Mouse (Mus musculus): ENCODE results near the gene Zcchc7. TPM values are rescaled to one million over a fixed set of nuclear protein-coding genes. Genes with fewer than 3 reads are reported as not detected.

The Zcchc7 gene
- total RNA-seq, 2 experiments from 2014 or later = 55.4 to 67.0 TPM

DNA sequence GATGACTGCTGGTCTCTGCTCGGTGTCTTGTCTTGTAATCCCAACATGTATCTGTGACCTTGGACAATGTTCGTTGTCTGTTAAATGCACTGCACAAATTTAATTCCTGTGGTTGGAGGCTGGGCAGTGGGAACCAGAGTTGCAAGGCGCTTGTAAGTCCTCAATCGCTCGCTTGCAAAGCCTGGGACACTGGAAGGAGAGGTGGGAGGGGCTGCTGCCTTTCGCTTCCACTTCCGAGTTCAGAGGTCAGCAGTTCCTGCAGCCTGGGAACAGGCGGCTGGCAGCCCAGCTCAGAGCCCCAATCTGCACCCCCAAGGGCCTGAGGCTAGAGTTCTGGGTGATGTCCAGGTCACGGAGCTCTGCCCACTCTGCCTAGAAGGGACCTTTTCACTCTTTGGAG is 197.4 kb downstream of the Zcchc7 start:
- DNase-seq (ENCODE audit: low spot score in 2 of 2) = no peak

- no peak for DNase-seq (ENCODE audit: low spot score in 2 of 2)
These were observed 203.1 kb downstream of the Zcchc7 start for GRCm38 (mm10) chr4:44958776-44959175.

- no peak for DNase-seq (ENCODE audit: low spot score in 2 of 2)
These were observed 203.5 kb downstream of the Zcchc7 start for GRCm38 (mm10) chr4:44959220-44959619.

- no peak for DNase-seq (ENCODE audit: low spot score in 2 of 2)
These were observed 207.5 kb downstream of the Zcchc7 start for GRCm38 (mm10) chr4:44963156-44963555.

DNA sequence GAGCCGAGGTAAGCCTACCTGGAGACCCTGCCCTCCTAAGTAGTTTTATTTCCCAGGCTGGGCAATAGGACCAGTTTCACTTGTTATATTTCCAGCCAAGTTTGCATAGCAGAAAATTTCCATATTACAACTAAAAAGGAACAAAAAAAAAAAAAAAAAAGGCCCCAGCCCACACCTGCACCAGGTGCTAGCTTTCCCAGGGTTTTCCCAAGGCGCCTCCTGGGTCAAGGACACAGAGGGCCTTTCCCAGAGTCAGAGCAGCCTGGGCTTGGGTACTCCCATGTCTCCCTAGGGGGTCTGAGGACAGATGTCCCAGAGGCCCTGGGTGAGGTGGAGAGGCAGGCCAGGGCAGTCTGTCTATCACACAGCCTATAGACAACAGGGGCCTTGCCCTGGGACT is 209.5 kb downstream of the Zcchc7 start:
- no peak for DNase-seq (ENCODE audit: low spot score in 2 of 2)

DNA sequence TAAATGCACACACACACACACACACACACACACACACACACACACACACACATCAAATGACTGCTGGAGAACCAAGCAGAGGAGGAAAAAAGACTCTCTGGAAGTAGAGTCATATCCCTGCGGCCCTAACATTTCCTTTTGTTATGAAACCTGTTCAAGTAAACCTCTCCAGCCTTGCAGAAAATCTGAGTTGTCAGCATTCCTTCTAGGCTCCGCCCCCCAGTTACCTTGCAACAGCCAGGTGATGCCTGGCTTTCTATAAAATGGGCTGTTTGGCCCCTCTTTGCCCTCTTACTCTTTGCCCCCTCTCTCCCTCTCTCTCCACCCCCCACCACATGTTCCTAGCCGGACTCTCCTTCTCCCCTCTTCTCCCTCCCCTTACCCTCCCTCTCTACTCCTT is 210.1 kb downstream of the Zcchc7 start:
- DNase-seq (ENCODE audit: low spot score in 2 of 2) = no peak

DNA sequence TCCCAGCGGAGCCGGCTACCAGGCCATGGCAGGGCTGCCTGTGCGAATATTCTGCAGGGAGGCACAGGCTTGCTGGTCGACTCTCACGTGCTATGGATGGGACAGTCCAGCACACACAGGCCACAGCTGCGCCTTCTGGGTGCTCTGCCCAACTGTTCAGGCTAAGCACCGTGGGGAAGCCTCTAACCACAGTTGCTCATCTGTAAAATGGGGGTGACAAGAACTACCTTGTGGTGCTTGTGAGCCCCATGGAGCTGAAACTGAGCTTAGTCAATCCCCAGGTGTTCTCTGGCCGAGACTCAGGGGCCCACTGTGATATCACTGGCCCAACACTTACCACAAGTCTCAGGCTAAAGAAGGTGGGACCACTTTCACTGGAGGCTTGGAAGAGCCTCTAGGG is 211.7 kb downstream of the Zcchc7 start:
- no peak for DNase-seq (ENCODE audit: low spot score in 2 of 2)

DNA sequence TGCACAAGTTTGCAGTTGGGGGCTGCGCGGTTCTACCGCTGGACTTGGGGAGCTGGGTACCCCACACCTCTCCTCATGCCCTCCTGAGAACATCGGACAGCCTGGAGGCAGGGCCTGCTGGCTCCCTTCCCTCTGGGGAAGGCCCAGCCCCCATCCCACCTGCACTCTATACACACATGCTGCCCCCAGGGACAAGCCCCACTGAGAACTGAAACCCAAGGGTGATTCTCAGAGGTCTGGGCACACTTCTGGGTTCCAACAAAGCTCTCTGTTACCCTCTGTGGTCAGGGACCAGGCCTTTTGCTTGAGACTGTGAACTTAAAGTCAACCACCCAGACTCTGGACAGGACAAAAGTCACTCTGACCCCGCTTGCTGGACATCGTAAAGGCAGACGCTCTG is 214.4 kb downstream of the Zcchc7 start:
- DNase-seq (ENCODE audit: low spot score in 2 of 2) = no peak

DNA sequence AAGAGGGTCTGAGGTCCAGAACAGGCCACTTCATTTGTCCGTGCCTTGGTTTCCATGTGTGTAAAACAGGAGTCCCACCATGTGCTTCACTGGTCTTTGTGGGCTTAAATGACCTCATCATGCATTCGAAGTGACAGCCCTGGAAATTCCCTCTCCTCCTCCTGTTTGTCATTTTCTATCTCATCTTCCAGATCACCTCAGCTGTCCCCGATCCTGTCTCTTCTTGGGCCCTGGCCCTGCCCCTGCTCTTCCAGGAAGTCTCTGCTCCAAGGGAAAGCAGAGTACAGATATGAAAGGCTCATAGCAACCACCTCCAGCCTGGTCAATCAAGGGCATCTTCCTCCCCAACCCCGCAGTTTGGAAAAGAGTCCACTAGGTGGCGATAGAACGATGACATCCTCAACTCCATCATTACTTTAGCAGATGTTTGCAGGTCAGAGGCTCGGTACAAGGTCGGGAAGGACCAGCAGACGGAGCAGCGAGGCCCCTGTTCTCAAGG is 215.0 kb downstream of the Zcchc7 start:
- DNase-seq (ENCODE audit: low spot score in 2 of 2) = no peak

DNA sequence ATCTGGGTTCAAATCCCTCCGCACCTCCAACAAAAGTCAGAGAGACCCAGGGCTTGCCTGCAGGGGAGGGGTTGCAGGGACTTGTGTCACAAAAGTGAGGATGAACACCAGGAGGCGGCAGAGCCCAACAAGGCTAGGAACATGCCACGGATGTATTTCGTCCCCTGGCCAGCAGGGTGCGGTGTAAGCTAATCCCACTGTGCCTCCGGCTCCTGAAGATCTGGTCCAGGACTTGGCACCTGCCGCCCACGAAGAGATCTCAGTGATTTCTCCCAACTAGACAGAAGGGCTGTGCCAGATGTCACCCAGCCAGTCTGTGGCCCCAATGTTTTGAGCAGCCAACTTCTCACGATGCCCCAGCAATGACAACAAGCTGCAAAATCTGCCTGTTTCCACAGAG is 217.8 kb downstream of the Zcchc7 start:
- peak; percentile 93 to 95 for DNase-seq (ENCODE audit: low spot score in 2 of 2)

GRCm38 (mm10) chr4:44973871-44974270 is 218.2 kb downstream of the Zcchc7 start:
- no peak for DNase-seq (ENCODE audit: low spot score in 2 of 2)

DNA sequence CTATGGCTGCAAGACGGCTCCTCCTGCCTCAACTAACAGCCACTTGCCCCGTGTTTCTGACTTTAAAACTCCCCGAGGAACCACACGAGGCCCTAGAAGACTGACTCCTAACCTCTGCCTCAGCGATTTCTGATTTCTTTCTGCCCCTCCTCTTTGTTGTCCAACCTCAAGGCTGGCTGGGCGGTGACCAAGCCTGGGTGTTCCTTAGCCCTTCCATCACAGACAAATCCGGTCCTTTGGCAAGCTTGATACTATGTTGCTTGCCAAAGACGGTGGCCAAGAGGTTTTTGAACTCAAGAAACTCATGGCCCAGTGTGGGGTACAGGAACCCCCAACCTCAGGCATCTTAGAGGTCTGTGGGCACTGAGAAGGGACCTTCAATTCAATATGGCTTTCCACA is 218.7 kb downstream of the Zcchc7 start:
- no peak for DNase-seq (ENCODE audit: low spot score in 2 of 2)

DNA sequence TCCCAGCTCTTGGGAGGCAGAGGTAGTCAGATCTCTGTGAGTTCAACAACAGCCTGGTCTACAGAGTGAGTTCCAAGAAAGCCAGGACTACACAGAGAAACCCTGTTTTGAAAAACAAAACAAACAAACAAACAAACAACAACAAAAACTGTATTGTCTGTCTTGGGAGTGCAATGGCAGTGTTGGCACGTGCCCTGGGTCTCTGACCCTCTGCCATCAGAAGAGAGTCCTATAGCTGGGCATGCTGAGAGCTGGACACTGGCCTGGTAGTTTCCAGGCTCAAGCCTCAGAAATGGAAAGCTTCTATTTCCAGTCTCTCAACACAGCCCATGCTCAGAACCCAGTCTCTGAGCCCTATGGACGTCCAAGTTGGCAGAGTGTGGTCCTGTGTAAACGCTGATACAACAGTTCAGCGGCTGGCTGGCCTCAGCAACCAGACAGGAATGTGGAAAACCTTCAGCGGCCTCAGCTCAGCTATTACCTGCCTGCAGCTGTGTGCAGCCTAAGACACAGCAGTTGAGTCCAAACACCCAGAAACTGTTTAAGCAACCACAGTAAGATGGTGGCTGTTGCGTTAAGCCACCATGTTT is 220.4 kb downstream of the Zcchc7 start:
- DNase-seq (ENCODE audit: low spot score in 2 of 2) = no peak

- DNase-seq (ENCODE audit: low spot score in 2 of 2) = no peak
These were observed 221.4 kb downstream of the Zcchc7 start for GRCm38 (mm10) chr4:44976921-44977710.

- DNase-seq (ENCODE audit: low spot score in 2 of 2) = no peak
These were observed 222.5 kb downstream of the Zcchc7 start for GRCm38 (mm10) chr4:44978175-44978574.

DNA sequence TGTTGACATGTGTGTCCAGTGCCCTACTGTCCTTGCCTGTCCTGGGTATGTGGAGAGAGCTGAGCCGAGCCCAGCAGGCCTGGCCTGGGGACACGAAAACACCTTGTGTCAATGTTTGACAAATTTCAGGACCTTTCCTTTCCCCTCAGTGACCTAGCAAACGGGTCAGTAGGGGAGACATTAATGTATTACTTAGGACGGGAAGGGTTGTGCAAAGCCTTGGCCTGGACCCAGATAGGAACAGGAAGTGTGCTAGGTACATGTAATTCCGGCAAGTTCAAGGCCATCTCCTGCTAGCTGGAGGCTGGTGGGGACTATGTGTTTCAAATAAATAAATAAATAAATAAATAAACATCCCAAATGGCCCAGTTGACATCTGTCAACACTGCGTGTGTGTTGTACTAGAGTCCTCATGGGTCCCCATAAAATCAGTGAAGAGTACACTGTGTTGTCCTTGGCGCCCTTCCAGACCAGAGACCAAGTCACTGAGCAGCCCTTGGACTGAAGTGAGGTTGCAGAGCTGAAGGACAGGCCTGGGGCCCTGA is 224.2 kb downstream of the Zcchc7 start:
- no peak for DNase-seq (ENCODE audit: low spot score in 2 of 2)

DNA sequence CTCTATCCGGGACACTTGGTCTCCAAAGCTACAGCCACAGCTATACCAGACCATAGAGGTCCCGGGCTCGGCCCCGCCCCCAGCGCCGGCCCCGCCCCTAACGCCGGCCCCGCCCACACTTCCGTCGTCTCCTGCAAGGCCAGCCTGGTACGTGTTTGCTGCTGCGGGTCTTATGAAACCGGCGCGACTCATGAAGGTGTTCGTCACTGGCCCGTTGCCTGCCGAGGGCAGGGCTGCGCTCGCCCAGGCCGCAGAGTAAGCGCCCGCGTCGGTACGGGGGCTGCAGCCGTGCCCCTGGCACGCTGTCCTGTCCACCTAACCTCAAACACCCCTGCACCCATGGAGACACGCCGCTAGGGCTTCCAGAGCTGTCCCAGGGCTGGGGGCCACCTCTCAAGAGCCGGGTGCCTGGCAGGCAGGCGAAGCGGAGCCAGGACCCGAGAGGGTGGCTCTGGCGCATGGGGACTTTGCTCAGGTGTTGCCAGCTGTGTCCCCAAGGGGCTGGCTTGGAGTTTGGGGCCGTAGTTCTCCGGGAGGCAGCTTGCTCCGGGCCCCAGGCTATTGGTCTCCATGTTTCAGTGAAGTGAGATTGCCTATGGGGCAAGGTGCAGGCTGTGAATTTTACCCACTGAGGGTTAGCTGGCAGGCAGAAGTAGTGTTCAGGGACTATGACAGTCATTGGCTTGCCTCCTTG is 225.8 kb downstream of the Zcchc7 start, which contains the start of gene Grhpr:
Gene Grhpr (plus strand): TSS at position 116 of the 694 bp plus-strand sequence.
- DNase-seq (ENCODE audit: low spot score in 2 of 2) = peak; percentile 44 to 61

Small RNA genes within 50 kb of the gene (microRNA-seq; reads per million reads assigned to microRNA genes)
- 0 reads per million in 2 experiments for gene Gm22639

Other genes starting within 250 kb of the Zcchc7 start
- under 1 TPM; 0.14 to 0.37 TPM for gene Pax5, start 45.4 kb upstream of the Zcchc7 start, total RNA-seq (2021)
- 10 to 100 TPM; 18.7 to 21.3 TPM for gene Grhpr, start 225.5 kb downstream of the Zcchc7 start, total RNA-seq (2021)